Mouse (Mus musculus) spleen, postnatal 10 days (tissue): Measurements from ENCODE around the gene Poldip3.

Experiments used
- DNase-seq, 2 experiments: peaks; one replicate each; pipeline ENCODE4 v3.0.0; 2021 to 2022; ENCODE audit warnings: low spot score in 2 of 2

The Poldip3 gene

GRCm38 (mm10) chr15:83165526-83166315 lies 16.5 kb upstream of the Poldip3 start:
- DNase-seq, result peak in 1 of 2 experiments; percentile 15

- DNase-seq, result peak in 1 of 2 experiments; percentile 26
Observed at GRCm38 (mm10) chr15:83164971-83165471, 15.8 kb upstream of the Poldip3 start.

GRCm38 (mm10) chr15:83162818-83163485 lies 13.8 kb upstream of the Poldip3 start:
- no peak for DNase-seq

- DNase-seq, result no peak
Observed at GRCm38 (mm10) chr15:83162001-83162400, 12.8 kb upstream of the Poldip3 start.

- no peak for DNase-seq
Observed at GRCm38 (mm10) chr15:83161062-83161748, 12.0 kb upstream of the Poldip3 start.

GRCm38 (mm10) chr15:83160561-83160960 lies 11.4 kb upstream of the Poldip3 start:
- DNase-seq, result no peak

- DNase-seq, result no peak
Observed at GRCm38 (mm10) chr15:83159823-83160222, 10.6 kb upstream of the Poldip3 start.

- no peak for DNase-seq
Observed at GRCm38 (mm10) chr15:83158587-83159160, 9.5 kb upstream of the Poldip3 start.

GRCm38 (mm10) chr15:83157667-83158064 lies 8.5 kb upstream of the Poldip3 start:
- no peak for DNase-seq

GRCm38 (mm10) chr15:83156929-83157666 lies 7.9 kb upstream of the Poldip3 start:
- peak; percentile 57 to 75 for DNase-seq

GRCm38 (mm10) chr15:83155672-83156419 lies 6.7 kb upstream of the Poldip3 start:
- DNase-seq, result no peak

- no peak for DNase-seq
Observed at GRCm38 (mm10) chr15:83154309-83154708, 5.1 kb upstream of the Poldip3 start.

GRCm38 (mm10) chr15:83150694-83151093 lies 1.5 kb upstream of the Poldip3 start:
- DNase-seq, result no peak

- DNase-seq, result no peak
Observed at GRCm38 (mm10) chr15:83150073-83150442, 874 bp upstream of the Poldip3 start.

- DNase-seq, result no peak
Observed at GRCm38 (mm10) chr15:83148801-83149195, 386 bp downstream of the Poldip3 start.

- no peak for DNase-seq
Observed at GRCm38 (mm10) chr15:83148395-83148794, 789 bp downstream of the Poldip3 start.

- DNase-seq, result no peak
Observed at GRCm38 (mm10) chr15:83145541-83145940, 3.6 kb downstream of the Poldip3 start.

- no peak for DNase-seq
Observed at GRCm38 (mm10) chr15:83142861-83143260, 6.3 kb downstream of the Poldip3 start.

- no peak for DNase-seq
Observed at GRCm38 (mm10) chr15:83135654-83136053, 13.5 kb downstream of the Poldip3 start.

- no peak for DNase-seq
Observed at GRCm38 (mm10) chr15:83134671-83135070, 14.5 kb downstream of the Poldip3 start.
